Mouse (Mus musculus): ENCODE results near the gene Srgap1. TPM values are rescaled to one million over a fixed set of nuclear protein-coding genes. Genes with fewer than 3 reads are reported as not detected.
A peak's percentile ranks its signal among the peaks of the same experiment; 100 is the strongest.

The Srgap1 gene
- 8.8 TPM in 2 replicates for polyA plus RNA-seq (2012; rRNA removed)

DNA sequence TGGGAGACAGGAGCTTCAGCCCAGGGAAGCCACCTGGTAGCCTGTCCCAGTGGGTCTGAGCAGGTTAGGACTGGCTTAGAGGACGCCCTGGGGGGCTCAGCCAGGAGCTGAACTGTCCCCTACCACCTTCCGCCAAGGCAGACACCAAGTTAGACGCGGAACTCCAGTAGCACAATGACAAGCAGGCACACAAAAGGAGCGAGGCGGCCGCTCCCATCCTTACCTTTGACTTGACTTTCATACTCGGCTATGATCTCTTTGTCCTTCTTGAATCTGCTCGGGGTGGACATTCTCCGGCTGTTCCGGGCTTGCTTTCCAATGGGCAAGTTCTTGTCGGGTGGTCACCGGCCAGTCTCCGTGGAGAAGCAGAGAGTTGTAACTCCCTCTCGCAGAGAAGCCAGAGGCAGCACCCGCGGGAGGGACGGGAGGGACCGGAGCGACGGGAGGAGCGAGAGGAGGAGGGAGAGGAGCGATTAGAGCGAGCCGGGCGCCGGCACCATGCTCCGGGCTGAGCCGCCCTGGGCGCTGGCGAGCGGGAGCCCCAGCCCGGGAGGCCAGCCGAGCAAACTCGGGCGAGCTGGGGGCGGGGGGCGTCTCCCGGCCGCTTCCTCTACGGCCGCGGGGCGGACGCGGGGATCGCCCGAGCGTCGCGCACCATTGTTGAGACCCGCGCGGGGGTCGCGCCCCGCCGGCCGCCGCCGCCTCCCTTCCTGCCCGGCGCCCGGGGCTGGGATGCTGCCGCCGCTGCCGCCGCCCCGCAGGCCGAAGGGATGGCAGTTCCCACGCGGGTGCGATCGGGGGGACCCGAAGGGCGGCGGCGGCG is at the start of gene Srgap1:
Gene Srgap1 (minus strand): TSS at position 412 of the 823 bp plus-strand sequence.
- DNase-seq (ENCODE audit: extremely low spot score in 1 of 2, low spot score in 1 of 2) = peak in 1 of 2 experiments; percentile 39

DNA sequence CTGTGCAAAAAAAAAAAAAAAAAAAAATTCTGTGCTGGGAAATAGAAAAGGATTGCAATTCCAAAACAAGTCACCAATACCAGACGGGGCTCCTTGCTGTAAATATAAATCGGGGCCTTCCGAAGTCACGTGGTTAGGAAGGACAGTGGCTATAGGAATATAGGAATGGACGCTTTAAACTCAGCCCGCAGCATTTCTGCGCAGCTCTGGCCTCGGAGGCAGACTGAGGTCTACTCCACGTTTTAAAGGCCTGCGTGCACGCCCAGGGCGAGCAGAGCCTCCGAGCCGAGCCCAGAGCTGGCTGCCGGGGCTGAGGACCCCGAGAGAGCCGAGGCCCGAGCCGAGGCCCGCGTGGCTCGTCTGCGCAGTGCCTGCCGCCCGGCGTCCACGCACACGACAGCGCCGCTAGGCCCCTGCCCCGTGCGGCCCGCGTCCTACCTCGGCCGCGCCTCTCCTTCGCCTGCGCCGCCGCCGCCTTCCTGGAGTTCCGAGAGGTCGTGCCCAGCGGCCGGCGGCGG is 49.4 kb upstream of the Srgap1 start:
- DNase-seq (ENCODE audit: extremely low spot score in 1 of 2, low spot score in 1 of 2) = peak in 1 of 2 experiments; percentile 35

DNA sequence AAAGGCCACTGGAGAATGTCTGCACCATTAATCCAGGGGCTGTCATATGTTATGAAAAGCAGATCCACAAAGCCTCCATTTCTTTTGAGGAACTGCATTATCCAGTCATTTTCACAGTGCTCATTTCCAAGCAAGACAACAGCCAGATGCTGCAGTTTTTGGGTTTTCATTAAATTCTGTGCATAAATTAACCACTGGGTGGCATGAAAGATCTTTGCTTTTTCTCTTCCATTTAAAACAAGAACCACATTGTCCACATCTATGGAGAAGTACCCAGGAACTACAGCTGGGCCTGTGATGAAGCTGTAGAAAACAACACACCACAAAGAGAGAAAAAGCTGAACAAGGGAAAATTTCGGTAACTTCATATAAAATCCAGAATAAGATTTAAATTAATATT is 43.4 kb upstream of the Srgap1 start:
- DNase-seq (ENCODE audit: extremely low spot score in 1 of 2, low spot score in 1 of 2) = peak in 1 of 2 experiments; percentile 7

DNA sequence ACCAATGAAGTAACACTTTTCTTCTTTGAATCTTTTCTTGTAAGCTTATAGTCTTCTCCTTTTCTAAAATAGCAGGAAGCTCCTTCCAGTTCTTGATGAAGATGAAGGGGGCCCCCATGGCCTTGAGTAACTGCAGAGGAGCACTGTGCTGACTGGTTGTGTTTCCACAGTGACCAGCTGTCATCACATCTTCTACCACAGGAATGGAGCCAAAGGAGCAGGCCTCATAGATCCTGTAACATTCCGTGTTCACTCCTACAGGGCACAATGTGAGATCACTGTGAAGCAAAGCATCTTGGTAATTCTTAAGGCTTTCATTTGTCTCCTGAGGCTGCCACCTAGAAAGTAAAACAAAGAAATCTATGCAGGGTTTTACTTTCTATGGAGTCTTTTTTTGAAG is 34.2 kb upstream of the Srgap1 start:
- no peak for DNase-seq (ENCODE audit: extremely low spot score in 1 of 2, low spot score in 1 of 2)

GRCm38 (mm10) chr10:122069153-122069552 is 22.0 kb upstream of the Srgap1 start:
- DNase-seq (ENCODE audit: extremely low spot score in 1 of 2, low spot score in 1 of 2) = peak in 1 of 2 experiments; percentile 9

DNA sequence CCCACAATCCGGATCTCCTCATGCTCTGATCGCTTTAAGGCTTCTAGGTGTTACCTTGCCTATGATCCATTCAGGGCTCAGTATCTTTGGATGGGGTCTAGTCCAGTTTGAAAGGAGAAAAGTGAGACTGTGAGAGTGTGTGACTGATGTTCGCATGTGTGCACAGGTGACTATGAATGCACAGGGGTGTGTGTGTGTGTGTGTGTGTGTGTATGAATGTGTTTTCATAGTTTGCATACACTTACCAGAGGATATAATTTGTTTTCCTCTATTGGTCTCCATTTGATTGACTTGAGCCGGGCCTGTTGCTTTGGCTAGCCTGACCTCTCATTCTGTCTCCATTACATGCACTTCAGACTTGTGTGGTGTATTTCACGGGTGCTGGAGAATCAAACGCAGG is 8.7 kb upstream of the Srgap1 start:
- no peak for DNase-seq (ENCODE audit: extremely low spot score in 1 of 2, low spot score in 1 of 2)

DNA sequence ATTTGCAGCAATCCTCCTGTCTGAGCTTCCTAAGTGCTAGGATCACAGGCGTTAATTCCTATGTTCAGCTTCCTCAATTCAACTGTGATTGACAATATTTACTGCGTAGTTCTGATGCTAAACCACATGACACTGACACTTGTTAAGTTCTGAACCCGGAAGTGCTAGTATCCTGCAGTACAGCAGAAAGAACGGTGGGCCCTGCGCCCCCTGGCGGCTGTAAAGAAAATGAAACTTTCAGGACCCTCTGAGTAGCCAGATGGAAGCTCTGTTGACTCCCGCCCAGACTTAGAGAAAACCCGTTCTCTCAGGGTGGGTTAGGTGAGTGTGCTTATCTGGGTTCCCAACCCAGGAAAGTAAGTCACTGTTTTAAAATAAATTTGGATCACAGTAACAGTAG is 7.4 kb upstream of the Srgap1 start:
- DNase-seq (ENCODE audit: extremely low spot score in 1 of 2, low spot score in 1 of 2) = peak in 1 of 2 experiments; percentile 48

DNA sequence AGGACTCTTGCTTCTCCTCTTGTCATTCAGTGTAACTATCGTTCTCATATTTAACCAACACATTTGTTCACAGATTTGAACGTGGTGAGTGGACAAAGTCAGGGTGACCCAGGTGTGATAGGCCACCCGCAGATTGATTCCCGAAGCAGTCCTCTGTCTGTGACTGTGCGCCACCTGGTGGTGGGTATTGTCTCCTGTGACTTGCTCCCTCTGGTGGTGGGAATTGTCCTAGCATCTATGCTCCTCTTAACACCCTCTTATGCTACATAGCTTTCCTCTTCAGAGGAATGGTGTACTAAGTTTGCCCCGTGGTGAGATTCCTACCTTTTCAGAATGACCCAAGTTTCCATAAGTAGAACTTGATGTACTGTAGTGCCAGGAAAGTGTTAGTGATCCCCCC is 4.7 kb upstream of the Srgap1 start:
- DNase-seq (ENCODE audit: extremely low spot score in 1 of 2, low spot score in 1 of 2) = peak; percentile 68 to 96

GRCm38 (mm10) chr10:122047727-122048365 is 731 bp upstream of the Srgap1 start:
- peak; percentile 14 to 91 for DNase-seq (ENCODE audit: extremely low spot score in 1 of 2, low spot score in 1 of 2)

GRCm38 (mm10) chr10:122046511-122046903 is 608 bp downstream of the Srgap1 start:
- DNase-seq (ENCODE audit: extremely low spot score in 1 of 2, low spot score in 1 of 2) = no peak

- no peak for DNase-seq (ENCODE audit: extremely low spot score in 1 of 2, low spot score in 1 of 2)
Measured at GRCm38 (mm10) chr10:122045946-122046345, 1.2 kb downstream of the Srgap1 start.

GRCm38 (mm10) chr10:122044926-122045325 is 2.2 kb downstream of the Srgap1 start:
- no peak for DNase-seq (ENCODE audit: extremely low spot score in 1 of 2, low spot score in 1 of 2)

DNA sequence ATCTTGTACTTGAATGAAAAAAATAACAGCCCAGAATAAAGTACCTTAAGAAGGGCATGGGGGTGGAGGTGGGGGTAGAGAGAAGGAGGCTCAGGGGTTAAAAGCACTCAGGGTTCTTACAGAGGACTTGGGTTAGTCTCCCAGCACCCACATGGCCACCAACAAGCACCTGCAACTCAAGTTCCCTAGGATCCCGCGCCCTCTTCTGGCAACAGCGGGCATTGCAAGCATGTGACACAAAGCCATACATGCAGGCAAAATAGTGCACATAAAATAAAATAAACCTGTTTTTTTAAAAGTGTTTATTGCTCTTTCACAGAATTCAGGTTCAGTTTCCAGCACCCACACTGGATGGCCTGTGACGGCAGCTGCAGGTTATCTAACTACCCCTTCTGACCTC is 6.7 kb downstream of the Srgap1 start:
- DNase-seq (ENCODE audit: extremely low spot score in 1 of 2, low spot score in 1 of 2) = no peak

GRCm38 (mm10) chr10:122039566-122039965 is 7.5 kb downstream of the Srgap1 start:
- no peak for DNase-seq (ENCODE audit: extremely low spot score in 1 of 2, low spot score in 1 of 2)

GRCm38 (mm10) chr10:122038554-122038953 is 8.6 kb downstream of the Srgap1 start:
- DNase-seq (ENCODE audit: extremely low spot score in 1 of 2, low spot score in 1 of 2) = peak; percentile 7 to 39

DNA sequence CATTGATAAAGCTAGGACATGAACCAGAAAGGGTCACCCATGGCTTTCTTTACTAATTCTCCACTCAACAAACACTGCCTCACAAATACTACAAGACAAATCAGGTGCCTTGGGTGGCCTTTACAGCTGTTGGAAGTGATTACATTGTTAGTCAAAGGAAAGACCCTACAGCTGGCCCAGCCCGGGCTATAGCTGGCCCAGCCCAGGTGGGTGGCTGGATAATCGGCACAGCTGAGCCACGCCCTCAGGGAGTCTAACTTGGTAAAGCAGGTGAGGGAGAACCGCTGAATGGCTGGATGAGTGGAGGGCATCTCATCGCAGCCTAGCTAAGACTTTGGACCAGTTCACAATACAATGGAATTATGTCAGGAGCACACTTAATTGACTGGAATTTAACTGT is 13.8 kb downstream of the Srgap1 start:
- DNase-seq (ENCODE audit: extremely low spot score in 1 of 2, low spot score in 1 of 2) = no peak

DNA sequence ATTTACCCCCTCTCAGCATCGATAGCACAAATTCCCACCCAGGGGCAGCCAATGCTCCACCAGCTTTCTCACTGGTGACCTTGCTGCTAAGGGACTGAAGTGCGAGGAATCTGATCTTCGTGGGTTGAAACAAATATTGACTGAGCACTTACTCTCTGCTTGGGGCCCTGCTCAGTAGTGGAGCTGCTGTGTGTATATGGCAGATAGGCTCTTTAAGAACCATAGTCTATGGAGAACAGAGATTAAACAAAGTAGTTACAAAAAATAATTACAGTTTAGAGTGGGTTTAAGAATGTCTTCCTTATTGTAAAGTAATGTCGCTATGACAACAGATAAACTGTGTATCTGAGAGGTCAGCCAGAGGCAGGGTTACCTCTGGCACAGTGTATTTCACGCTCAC is 16.7 kb downstream of the Srgap1 start:
- DNase-seq (ENCODE audit: extremely low spot score in 1 of 2, low spot score in 1 of 2) = no peak

GRCm38 (mm10) chr10:122029738-122030137 is 17.4 kb downstream of the Srgap1 start:
- no peak for DNase-seq (ENCODE audit: extremely low spot score in 1 of 2, low spot score in 1 of 2)

DNA sequence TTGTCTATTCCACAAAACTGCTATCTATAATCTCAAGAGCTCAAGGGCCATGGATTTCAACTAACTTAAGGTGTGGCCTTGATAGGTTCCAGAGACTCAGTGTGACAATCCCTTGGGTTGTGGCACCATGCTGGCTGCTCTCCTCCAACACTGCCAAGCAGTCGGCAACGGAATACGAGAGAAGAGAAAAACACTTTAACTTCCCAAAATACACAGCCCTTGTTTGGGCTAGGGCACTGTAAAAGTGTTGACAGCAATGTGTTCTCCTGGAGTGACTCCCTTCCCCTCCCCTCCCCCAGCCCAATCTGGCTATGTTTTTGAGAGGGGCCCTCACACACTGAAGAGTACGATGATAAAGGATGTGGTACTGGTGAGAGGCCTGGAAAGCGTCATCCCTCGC is 21.9 kb downstream of the Srgap1 start:
- DNase-seq (ENCODE audit: extremely low spot score in 1 of 2, low spot score in 1 of 2) = no peak

- DNase-seq (ENCODE audit: extremely low spot score in 1 of 2, low spot score in 1 of 2) = no peak
Measured at GRCm38 (mm10) chr10:122020906-122021305, 26.2 kb downstream of the Srgap1 start.

GRCm38 (mm10) chr10:122020255-122020654 is 26.9 kb downstream of the Srgap1 start:
- no peak for DNase-seq (ENCODE audit: extremely low spot score in 1 of 2, low spot score in 1 of 2)

DNA sequence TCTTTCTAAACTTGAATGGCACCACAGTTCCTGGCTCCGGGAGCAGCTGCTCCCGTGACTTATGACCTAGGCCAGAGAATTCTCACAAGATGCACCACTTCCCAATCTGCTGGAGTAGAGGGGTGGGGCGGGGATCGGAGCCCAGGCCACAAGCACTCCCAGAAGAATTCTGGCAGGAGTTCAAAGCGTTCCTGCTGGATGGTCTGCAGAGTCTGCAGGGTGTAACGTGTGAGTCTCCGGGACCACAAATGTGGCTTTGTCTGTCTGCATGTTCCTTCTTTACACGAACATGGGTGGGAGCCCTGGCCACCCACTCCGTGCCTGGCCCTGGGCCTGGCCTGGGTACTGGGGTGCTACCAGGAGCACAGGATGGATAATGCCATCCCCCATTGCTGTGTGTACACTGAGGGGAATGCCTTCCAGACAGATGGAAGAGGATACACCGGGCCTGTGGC is 28.5 kb downstream of the Srgap1 start:
- DNase-seq (ENCODE audit: extremely low spot score in 1 of 2, low spot score in 1 of 2) = no peak

Measured in frontal cortex, adult 2 months (tissue).